Mouse (Mus musculus) right cerebral cortex, postnatal 10 days (tissue): ENCODE data around the gene Prss23.

Experiments
- DNase-seq, 2 experiments: peaks; one replicate each; pipeline ENCODE4 v3.0.0; 2021; ENCODE audit warnings: low spot score in 2 of 2

Gene Prss23

GRCm38 (mm10) chr7:89526731-89527429 lies at the start of gene Prss23:
TSS of gene Prss23 (minus strand) at chr7:89527187.
- no peak for DNase-seq

- no peak for DNase-seq
Observed at GRCm38 (mm10) chr7:89576127-89576526, 49.1 kb upstream of the Prss23 start.

- DNase-seq = no peak
Observed at GRCm38 (mm10) chr7:89564569-89564968, 37.6 kb upstream of the Prss23 start.

DNA sequence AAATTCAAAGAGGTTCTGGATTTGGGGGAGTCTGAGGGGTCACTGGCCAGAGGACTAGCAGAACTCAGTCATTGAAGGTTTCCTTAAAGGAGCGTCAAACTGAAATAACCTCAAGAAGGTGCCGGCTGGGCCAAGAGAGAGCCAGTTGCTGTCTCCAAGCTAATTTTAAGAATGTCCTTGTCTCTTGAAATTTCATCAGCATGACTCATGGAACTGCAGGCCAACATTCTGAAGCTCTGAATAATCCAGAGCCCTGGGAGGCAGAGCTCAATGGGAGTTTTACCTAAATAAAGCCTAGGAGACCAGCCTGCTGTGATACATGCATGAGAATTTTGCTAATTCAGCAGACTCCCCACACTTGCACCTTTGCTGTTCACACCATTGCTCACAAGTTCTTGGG lies 36.5 kb upstream of the Prss23 start:
- no peak for DNase-seq

- no peak for DNase-seq
Observed at GRCm38 (mm10) chr7:89562140-89562539, 35.2 kb upstream of the Prss23 start.

DNA sequence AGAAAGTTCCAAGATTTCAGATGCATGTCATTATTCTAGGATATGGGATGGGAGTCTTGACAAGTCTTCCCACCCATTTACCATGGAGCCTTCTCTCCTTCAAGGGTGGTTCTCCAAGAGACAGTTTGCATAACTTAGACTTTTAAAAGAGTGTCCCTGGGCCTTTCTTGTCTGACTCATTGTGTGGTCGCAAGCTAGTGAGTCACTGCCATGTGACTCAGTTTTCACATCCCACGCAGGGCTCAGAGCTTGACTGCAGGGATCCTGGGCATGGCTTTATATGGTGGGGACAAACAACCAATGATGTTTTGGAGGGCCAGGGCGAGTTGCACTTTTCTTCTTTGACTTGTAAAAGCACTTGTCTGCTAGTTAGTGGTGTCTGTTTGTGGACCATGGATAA lies 34.0 kb upstream of the Prss23 start:
- no peak for DNase-seq

- DNase-seq = no peak
Observed at GRCm38 (mm10) chr7:89559633-89560032, 32.6 kb upstream of the Prss23 start.

DNA sequence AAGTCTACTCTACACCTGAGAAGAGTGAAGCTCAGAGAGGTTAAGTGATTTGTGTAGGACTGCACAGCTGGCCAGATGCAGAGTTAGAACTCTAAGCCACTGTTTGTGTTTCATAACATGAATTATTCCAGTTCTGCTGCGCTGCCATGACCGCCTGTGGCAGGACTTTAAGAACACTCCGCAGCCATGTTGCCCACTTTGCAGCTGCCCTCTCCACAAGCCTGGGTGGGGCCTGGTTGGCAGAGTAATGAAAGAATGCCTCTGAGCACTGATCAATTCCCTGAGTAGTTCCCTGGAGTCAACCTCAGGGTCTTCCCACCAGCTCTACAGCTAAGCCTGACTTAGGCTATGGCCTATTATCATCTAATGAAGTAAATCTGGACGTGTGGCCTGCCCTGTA lies 32.1 kb upstream of the Prss23 start:
- no peak for DNase-seq

DNA sequence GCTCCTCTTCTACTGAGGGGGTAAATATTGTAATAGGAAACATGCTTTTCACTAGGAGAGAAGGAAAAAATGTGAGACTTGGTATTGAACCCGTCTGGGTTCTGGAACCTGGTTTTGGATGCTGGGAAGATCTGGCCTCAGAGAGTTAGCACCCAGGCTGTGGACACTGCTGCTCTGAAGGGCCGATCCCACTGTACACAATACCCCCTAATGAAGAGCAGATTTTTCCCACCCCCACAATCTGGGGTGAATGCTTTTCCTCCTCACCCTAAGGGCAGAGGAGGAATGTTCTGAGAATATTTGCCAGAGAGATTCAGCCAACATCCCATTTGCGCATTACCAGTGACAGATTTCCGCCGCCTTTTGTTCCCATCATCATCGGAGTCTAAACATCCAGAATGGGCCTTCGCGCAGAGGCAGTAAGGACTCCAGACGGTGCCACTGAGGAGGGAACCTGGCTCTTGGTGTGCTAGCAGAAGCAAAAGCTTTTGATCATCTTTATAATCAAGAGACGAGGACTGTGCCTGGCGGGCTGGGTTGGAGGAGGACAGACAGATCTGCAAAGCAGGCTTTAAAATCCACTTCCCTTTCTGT lies 31.6 kb upstream of the Prss23 start:
- no peak for DNase-seq

DNA sequence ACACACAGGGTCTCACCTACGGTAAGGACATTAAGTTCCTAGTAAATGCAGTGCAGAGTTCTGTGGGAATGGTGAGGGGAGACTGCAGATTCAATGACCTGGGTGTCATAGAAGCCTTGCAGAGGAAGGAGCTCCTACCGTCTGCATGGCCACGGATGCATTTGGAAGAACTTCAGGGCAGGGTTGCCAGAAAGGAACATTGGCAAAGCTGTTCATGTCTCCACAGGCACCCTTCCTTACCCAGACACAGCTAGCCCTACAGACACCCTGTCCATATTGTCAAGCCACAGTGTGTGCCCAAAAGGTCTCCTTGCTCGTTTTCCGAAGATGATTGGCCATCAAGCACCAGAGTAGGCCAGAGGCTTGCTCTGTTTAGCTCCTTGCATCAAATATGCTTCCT lies 30.1 kb upstream of the Prss23 start:
- DNase-seq = no peak

- no peak for DNase-seq
Observed at GRCm38 (mm10) chr7:89556652-89557051, 29.7 kb upstream of the Prss23 start.

DNA sequence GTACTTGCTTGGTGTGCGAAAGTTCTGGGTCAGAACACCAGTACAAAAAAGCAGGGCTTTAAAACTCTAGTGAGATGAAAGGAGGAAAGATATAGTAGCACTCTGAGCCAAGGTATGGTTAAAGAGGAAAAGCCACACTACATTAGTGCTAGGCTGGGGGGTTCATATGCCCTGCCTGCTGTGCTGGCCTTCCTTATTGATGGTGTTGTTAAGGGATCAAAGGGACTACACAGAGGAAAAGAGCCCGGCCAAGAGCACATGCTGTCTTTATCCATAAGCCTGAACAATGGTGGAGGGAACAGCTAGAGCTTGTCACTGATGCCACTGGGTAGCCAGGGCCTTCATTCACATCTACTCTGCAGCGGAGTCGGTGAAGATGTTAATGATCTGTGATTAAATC lies 28.2 kb upstream of the Prss23 start:
- no peak for DNase-seq

DNA sequence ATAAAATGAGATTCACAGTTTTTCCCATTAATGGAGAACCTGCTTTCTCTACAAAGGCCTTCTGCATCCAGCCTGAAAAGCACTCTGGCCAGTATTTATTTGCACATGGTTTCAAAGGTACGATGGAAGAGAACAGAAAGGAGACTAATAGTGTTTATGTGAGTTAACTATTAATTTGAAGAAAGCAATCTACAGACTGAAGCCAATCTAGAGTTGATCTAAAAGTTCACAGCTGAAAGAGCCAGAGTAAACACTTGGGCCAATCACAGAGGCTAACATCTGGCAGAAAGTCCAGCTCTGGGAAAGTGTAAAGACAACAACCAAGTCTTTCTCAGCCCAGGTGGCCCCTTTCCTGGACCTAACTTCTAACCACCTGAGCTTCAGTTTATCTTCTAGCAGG lies 27.1 kb upstream of the Prss23 start:
- no peak for DNase-seq

DNA sequence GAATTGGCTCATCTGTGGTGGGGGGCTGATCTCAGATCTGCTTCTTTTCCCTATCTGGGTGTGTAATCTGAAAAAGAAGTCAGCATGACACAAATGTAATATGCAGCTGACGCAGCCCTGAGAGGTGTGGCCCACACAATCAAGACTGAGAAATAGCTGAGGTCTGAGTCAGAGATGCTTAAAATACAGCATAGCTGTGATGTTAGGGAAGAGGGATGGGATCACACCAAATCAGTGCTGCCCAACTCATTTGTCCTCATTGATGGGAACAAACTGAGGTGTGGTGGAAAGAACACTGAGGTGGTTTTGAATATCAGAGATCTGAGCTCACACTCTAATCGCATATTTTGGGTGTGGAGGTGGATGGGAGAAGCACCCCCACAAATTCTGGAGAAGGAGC lies 14.0 kb upstream of the Prss23 start:
- DNase-seq = no peak

GRCm38 (mm10) chr7:89539391-89539790 lies 12.4 kb upstream of the Prss23 start:
- no peak for DNase-seq

DNA sequence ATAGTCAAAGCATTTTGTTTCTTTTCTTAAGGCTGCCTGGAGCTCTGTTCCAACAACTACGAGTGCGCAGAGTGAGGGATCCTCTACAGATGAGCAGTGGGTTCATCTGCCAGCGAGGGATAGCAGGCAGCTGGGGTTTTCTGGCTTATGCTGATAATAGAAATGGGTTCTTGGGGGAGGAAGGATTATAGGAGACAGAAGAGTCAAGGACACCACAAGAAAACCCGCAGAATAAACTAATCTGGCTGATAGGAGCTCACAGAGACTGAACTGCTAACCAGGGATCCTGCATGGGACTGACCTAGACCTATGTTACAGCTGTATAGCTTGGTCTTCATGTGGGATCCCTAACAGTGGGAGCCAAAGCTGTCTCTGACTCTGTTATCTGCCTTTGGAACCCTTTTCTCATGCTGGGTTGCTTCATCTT lies 456 bp upstream of the Prss23 start:
- DNase-seq = no peak

GRCm38 (mm10) chr7:89523816-89524215 lies 3.2 kb downstream of the Prss23 start:
- no peak for DNase-seq

- DNase-seq = no peak
Observed at GRCm38 (mm10) chr7:89522170-89522569, 4.8 kb downstream of the Prss23 start.

GRCm38 (mm10) chr7:89517460-89518390 lies 9.3 kb downstream of the Prss23 start:
- DNase-seq = peak; percentile 55 to 65

GRCm38 (mm10) chr7:89516551-89517459 lies 10.2 kb downstream of the Prss23 start:
- DNase-seq = no peak

GRCm38 (mm10) chr7:89511921-89512514 lies 15.0 kb downstream of the Prss23 start:
- DNase-seq = no peak
